Mouse (Mus musculus) heart, postnatal 36 days (tissue): Measurements from ENCODE around the gene Mia2. TPM values are rescaled to one million over a fixed set of nuclear protein-coding genes. Genes with fewer than 3 reads are reported as not detected.
A peak's percentile ranks its signal among the peaks of the same experiment; 100 is the strongest.
"Not testable (repeated sequence)": the region's sequence is repeated elsewhere in the genome, so short reads cannot be mapped to it uniquely, and the experiment has no call there.

Experiments
- DNase-seq, 2 experiments: peaks; one replicate each; pipeline ENCODE4 v3.0.0; 2021 to 2022
- intact Hi-C: fragments of 180-260 bp; cut with DNase I; formaldehyde crosslinking; loops from one replicate; pipeline ENCODE4 v1.15.1; 2025
- microRNA-seq, 2 experiments: library from miRNA; unstranded; fragments of <30 nt; microRNA quantifications; one replicate each; pipeline ENCODE4 v1.2.0; 2021; ENCODE audit warnings: borderline number of aligned reads in 2 of 2
- total RNA-seq, 2 experiments: library from RNA; stranded (reverse); gene quantifications; 2 replicates each; pipeline ENCODE4 v1.2.3; 2021

Gene Mia2
- total RNA-seq, 2 experiments from 2014 or later: 104 to 112 TPM

DNA sequence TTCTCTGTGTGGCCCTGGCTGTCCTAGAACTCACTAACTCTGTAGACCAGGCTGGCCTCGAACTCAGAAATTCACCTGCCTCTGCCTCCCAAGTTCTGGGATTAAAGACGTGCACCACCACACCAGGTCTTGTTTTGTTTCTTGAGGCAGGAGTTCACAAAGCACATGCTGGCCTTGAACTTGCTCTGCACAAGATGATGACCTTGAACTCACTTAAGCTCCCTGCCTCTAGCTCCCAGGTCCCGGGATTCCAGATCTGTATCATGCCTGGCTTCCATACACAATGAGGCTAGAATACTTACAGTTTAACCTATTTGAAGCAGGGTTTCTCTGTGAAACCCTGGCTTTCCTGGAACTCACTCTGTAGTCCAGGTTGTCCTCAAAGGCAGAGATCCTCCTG lies 121.7 kb downstream of the Mia2 start:
- intact Hi-C loops: loop anchor here (5.0 kb wide), 2 partner anchors 150 to 205 kb away; partner anchors contain the start of genes Gemin2, Pnn and Sec23a

DNA sequence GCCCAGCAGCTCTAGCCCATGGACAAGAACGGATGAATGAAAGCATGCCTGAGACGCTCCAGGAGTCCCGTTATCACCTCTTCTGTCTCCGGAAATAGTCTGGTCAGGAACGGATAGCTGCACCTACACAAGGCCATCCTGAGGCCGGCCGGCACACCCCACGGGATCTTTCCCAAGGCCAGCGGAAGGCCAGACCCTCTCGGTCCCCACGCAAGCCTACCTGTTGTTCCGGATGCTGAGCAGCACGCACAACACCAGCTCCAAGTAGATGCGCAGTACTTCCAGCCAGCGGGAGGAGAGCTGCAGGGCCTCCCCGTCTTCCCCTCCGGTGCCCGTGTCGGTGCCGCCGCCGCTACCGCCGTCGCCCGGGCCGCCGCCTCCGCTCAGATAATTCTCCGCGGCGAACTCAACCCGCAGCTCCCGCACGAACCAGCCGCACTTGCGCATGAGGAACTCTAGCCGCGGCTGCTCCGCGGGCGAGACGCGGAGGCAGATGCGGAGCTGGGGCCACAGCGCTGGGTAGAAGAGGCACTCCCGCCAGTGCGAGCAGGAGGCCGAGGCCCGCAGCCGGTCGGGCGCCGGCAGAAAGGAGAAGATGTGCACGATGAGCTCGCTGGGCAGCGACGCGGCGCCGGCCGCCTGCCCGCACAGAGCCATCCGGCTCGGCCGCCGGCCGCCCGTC lies 123.2 kb downstream of the Mia2 start:
- intact Hi-C loops: loop anchor here (2.0 to 5.0 kb wide), 3 partner anchors 88 to 206 kb away; partner anchors contain the start of genes Gemin2, Pnn and Sec23a
- peak in 1 of 2 experiments; percentile 27 for DNase-seq

More for the DNA sequence above, 121.7 kb downstream of the Mia2 start:
- no peak for DNase-seq

DNA sequence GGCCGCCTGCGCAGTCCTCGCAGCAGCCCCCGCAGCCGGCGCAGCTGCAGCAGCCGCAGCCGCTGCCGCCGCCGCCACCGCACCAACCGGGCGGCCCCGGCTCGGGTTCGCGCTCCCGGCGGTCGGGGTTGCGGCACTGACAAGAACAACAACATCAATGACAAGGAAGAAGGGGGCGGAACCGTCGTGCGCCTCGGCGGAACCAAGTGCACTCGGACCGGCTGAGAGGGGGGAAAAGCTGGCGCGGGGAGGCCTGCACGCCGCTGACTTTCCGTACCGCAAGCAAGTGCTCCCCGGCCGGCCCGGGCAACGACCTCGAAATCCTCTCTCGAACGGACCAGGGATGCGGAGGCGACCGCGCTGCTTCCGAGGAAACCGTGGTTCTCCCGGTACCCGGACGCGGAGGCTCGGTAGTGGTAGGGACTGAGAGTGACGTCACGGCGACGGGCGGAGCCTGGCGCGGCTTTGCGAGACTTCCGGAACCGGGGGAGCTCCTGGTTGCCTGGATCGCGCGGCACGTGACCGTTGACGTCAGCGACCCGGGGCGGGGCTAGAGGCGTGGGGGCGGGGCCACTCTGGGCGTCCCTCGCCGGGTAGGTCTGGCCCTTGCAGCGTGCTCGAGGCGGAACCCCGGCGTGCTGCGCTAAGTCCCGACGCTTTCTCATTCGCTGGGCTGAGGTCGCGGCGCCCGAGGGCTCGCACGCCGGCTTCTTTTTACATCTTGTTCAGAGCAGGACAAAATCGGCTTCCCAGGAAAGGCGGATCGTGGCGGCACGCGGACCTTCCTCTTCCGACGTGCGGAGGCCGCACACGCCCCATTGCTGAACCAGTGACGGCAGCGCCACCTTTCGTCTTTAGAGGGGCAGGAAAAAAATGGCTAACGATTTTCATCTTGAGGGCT lies 124.0 kb downstream of the Mia2 start, which contains the start of gene Fbxo33:
Fbxo33 (minus strand) TSS at position 401 of the 901 bp plus-strand sequence.
- intact Hi-C loops: loop anchor here (2.0 to 5.0 kb wide), 3 partner anchors 89 to 207 kb away; partner anchors contain the start of genes Gemin2, Pnn and Sec23a
- DNase-seq: peak; percentile 96 to 97

DNA sequence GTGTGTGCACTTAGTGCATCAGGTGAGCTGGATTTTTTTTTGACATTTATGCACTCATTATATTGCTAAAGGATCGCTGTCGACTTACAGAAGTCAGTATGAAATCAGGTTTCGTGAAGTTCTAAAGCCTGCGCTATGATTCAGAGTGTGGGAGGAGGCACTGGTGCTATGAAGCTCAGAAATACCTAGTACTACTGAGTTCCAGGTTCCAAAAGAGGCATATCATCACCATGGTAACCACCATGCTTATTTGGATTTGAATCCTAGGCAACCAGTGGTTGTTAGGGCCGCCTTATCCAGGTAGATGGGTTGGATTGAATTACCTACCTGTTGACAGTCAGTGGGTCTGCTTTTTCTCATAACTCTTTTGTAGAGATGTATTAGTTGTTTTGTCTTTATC lies 132.8 kb downstream of the Mia2 start:
- intact Hi-C loops: no loop called here
- DNase-seq: no peak

DNA sequence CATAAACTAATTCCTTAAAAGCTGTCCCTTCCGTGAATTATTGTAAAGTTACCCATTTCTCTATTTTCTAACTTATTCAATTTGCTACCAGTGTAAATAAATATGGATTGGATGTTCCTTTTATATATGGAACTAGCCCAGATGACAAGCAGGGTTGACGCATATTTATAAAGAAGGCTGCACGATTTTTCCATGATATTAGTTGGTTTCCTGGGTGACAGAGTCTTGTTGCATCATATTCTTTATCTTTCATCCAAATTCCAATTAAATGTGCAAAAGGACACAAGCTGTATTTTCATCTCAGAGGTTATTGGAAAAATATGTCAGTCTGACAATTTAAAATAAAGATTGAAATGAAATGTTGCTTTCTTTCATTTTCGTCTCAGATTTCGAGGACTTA lies 142.8 kb downstream of the Mia2 start:
- intact Hi-C loops: no loop called here
- DNase-seq: no peak

DNA sequence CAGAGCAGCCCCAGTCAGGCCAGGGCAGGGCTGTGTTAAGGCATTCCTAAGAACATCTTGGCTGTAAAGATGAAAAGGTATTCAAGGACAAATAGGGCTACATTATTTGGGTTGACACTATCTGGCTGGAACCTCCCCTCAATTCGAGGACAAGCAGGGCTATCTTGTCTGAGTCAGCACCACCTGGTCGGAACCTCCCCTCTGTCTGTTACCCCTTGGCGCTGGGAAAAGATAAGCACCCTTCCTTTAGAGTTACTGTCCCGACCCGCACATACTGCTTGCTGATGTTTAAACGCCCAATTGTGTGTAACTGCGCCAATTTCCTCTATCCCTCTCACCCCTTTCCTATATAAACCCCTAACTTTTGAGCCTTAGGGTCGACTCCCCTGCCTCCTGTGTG lies 145.4 kb downstream of the Mia2 start:
- intact Hi-C loops, DNase-seq: not testable (repeated sequence)

Small RNA genes within 50 kb of the gene (microRNA-seq; reads per million reads assigned to microRNA genes)
- 0 reads per million in 2 experiments for gene Gm27284

Other genes with a start within 250 kb of the Mia2 start
- 10 to 100 TPM; 42.5 to 43.8 TPM for gene Sec23a, start 83.8 kb upstream of the Mia2 start, total RNA-seq
- 1 to 10 TPM; 6.2 to 6.5 TPM for gene Gemin2, start 82.4 kb upstream of the Mia2 start, total RNA-seq
- gene Trappc6b, start 34.3 kb upstream of the Mia2 start, total RNA-seq: 10 to 100 TPM; 72.2 to 74.3 TPM
- gene Pnn, start 28.9 kb upstream of the Mia2 start, total RNA-seq: 10 to 100 TPM; 23.8 to 26.3 TPM
- 10 to 100 TPM in 1 of 2 experiments, 1 to 10 TPM in 1; 9.0 to 10.7 TPM for gene Fbxo33, start 123.9 kb downstream of the Mia2 start, total RNA-seq